Mouse (Mus musculus) kidney, adult 18-20 months (tissue): ENCODE measurements around the gene Gm20388.

Experiments
- DNase-seq: peaks from one replicate; pipeline ENCODE4 v3.0.0; 2021

The Gm20388 gene

DNA sequence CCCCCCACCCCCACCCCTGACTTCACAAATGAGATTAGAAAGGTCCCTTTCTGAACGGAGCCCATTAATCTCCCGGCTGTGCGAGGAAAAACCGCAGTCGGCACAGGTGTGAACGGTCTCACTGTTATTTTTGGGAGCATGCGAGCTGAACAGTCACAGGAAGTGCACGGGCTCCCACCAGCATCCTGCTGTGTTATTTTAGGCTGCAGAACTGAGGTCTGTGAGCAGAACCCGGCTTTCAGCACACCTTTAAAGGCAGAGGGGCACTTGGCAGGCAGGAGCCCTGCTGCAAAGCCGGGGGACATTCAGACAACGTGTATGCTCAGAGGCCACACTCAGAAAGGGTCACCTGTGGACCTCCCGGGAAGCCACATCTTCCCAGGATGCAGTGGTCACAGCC is 1110.8 kb downstream of the Gm20388 start:
- no peak for DNase-seq

DNA sequence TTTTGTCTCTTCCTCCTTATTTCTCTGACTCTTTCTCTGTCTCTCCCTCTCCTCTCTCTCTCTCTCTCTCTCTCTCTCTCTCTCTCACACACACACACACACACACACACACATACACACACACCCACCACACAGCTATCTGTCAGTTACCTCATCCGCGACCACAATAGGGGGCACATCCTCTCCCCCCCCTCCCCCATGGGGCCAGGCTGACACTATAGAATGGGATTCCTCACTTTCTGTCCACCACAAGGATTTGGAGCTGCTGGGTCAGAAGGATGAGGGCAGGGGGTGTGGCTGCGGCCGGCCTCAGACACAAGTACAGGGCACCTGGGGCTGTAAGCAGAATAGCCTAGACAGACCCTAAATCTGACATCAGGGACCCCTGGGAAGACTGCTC is 1112.4 kb downstream of the Gm20388 start:
- no peak for DNase-seq

DNA sequence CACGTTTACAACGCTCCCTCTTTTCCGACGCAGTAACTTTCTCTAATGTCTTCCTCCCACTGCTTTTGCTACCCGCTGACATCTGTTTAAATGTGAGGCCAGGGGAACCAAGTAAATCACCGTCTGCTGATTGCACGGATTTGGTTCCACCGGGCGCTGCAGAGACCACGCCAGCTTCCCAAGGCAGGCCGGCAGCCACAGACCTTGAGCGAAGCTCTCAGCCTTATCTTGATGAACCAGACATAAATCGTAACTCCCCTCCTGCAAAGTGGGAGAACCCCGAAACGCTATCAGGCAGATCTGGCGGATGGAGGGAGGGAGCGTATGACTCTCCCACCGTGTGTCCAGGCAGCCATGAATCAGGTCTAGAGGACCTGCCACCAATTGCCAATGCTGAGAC is 1113.1 kb downstream of the Gm20388 start:
- DNase-seq = no peak

DNA sequence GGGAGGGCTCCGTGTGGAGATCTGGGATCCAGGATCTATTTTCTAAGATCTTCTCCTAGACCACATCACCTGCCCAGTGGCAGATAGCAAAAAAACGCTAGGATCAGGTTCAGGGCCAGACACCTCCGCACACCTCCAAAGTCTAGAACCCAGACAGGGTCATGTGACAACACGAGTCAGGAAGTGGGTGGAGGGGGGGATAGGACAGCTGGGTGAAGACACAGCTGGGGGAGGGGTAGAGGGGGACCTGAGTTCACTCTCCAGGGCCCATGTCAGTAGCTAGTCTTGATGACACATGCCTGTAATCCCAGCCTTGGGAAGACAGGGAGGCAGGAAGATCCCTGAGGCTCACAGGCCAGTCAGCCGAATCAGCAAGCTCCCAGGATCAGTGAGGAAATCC is 1114.8 kb downstream of the Gm20388 start:
- DNase-seq = no peak

DNA sequence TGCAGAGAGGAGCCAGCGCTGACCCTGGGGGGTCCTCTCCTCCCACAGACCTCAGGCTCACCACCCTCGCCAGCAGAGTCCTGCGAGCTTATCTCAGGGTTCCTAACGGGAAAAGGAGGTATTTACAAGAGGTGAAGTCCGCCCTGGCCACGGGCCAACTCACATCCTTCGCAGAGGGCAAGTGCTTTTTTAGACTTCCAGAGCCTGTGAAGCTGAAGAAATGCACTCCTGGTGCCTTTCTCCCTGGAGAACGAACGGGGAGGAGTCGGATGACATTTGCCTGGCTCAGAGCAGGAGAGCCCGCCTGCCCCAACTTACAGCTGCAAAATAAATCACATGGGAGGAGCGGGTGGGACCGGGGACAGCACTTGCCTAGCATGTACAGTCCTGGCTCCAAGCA is 1117.1 kb downstream of the Gm20388 start:
- DNase-seq = peak; percentile 28

DNA sequence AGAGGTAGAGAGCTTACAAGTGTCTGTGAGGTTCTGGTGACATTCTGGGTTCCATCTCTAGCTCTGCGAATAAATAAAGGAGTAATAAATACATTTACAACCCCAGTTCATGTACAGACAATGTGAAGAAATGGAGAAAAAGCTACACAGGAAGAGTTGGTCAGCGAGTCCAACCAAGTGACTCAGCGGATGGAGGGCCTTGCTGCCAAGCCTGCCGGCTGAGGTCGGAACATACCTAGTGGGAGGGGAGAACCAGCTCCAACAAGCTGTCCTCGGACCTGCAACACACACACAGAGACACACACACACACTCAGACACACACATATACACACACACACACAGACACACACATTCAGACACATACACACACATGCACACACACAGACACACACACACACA is 1118.4 kb downstream of the Gm20388 start:
- no peak for DNase-seq

DNA sequence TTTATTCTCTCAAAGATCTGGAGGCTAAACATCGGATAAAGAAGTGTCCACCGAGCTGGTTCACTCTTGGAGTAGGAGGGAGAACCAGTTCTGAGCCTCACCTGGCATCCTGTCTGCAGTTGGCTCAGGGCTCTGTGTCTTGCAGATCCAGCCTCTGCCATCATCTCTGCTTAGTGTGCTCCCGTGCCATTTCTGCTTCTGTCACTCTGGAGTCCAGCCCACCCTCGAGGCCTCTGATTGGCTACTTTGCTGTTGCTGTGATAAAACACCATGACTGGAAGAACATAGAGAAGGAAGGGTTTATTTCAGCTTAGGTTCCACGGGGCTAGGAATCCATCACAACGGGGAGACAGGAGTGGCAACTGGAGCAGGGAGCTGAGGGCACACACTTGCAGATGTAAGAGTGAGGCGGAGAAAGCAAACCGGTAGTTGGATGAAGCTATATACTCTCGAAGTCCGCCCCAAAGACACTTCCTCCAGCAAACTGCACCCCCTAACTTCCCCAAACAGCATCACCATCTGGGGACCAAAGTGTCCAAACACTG is 1119.9 kb downstream of the Gm20388 start:
- no peak for DNase-seq

DNA sequence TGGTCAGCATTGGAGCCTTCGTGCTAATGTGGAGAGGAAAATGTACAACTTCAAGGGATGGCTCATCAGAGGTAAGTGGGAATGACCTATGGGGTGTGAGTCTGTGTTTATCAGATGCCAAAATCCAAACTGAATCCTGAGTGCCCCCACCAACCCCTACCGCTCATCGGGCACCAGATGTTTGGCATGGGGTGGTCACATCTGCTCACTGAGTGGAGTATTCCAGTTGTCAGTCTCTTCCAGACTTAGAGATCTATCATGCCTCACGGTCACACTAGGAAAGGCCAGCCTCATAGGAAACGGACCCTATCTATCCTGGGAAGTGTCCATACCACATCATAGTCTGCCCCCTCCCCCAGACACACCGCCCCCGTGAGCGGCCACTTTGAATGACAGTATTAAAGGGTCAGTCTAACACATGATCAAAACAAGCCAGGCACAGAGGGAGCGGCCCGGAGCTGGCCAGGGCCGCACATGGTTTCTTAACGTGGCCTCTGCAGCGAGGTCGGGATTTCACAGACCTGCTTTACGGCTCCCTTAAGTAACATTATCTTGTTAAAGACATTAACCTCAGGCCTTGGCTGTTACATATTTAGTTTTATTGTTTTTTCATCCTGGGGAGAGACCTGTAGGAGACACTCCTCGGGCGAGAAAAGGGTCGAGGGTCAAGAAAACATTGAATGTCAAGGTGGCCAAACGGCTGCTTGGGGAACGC is 1122.8 kb downstream of the Gm20388 start:
- DNase-seq = no peak

DNA sequence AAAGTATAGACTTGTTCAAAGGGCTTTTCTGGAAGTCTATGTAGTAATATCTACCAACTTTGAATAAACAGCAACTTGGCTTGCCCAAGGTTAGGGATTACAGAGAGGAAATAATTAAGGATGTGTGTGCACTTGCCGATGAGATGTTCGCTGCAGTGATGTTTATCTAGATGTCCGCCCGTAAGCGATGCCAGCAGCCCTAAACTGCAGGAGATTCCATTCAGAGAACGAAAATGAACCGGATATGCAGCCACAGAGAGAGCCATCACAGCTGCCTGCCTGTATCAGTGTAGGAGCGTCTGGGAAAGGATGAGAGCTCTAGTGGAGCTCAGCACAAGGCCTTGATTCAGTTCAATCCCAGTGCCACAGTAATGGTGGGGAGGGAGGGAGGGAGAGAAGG is 1125.0 kb downstream of the Gm20388 start:
- no peak for DNase-seq

DNA sequence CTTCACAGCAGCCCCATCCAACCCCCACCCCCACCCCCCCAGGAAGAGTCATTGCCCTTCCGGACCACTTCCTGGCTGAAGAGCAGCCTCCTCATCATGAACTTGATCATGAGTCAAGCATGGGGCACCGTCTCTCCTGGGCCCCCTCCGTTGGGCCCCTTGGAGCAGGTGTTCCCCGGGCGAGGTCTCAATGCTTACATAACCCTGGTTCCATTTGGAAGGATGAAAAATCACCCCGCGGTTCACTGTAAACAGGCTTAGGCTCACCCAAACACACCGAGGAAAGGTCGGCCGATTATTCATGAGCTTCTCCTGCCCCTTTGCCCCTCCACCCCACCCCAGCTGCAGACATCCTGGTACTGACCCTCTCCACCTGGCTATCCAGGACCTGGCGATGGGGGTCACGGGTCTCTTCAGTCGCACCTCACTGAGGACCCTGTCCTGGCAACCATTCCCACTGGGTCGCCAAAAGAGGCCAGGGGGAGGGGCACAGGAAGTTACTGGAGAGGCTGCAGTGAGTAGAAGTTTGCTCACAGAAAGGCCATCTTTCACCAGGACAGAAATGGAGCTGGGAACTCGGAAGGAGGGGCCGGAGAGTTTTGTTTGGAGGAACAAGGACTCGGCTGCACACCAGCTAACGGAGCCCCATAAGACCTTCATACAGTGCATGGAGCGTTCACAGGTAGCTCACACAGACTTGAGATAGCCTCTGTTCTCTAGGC is 1133.2 kb downstream of the Gm20388 start:
- no peak for DNase-seq

DNA sequence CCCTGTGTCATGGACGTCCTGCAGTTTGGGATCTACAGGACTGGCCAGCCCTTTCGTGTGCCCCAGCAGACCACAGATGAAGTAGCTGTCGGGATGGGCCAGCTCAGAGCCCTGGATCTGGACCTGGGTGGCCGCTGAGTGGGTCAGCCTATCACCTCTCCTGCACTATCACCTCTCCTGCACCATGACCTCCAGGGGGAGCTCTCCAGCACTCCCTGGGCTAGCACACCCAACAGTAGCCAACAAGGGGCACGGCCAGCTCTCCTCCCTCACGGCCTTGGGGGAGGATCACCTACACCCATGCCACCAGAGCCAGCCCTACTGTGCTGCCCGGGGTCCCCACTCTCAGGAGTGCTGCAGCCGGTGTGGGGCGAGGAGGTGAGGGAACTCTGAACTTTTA is 1136.8 kb downstream of the Gm20388 start:
- DNase-seq = no peak

DNA sequence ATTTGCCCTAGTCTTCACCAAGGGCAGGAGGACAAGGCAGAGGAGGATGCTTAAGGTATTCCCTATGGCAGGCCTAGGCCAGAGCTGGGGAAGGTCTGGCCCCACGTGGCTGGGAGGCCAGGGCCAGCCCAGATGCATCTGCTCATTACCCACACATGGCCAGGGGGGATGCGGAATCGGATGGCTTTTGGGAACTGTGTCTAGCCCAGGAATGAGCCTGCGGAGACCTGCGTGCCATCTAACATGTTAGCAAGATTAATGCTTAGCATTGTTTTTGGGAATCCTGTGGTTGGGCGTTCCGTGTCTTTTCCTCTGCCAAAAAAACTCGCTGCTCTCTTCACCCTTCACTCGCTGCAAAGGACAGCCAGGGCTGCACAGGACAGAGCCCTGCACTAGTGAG is 1147.4 kb downstream of the Gm20388 start:
- DNase-seq = no peak

DNA sequence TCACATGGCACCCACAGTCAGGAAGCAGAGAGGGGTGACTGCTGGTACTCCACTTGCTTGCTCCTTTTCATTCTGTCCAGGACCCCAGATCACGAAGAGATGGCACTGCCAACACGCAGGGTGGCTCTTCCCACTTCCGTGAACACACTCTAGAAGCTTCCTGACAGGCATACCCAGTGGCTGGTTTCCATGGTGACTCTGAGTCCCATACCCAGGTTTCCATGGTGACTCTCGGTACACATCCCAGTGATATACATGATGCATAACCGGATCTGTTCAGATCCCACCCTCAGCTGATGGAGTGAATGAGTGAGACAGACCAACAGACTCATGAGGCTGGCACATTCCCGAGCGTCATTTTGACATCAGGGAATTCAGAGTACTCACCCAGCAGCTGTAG is 1148.5 kb downstream of the Gm20388 start:
- no peak for DNase-seq

DNA sequence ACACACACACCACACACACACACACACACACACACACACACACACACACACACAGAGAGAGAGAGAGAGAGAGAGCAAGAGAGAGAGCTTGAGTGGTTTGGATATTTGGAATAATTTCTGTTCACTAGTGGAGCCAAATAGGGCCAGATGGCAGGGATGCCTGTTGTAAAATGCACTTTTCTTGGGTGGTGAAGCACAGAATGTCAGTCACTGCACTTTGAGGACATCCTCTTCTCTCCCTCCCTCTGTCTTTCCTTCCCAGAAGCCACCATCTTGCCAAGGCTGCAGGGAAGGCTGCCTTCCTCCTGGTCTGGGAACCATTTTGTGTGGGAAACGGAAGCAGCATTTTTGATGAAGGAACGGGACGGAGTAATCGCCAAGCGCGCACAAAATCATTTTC is 1151.9 kb downstream of the Gm20388 start:
- DNase-seq = no peak

DNA sequence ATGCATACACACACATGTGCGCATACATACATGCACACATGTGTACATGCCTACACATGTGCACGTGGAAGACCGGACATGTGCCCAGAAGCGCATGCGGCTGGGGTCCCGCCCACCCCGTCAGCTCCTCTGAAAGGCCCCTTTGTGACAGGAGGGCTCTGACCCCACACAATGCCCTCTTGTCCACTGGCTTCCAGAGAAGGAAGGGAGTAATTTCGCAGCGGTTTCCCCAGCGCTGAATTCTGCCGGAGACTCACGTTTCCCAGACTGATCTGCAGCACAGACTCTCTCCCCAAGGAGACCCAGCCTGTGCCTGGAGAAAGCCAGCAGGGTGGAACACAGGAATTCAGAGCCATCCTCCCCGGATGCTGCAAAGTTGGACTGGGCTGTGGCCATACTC is 1153.0 kb downstream of the Gm20388 start:
- DNase-seq = no peak

DNA sequence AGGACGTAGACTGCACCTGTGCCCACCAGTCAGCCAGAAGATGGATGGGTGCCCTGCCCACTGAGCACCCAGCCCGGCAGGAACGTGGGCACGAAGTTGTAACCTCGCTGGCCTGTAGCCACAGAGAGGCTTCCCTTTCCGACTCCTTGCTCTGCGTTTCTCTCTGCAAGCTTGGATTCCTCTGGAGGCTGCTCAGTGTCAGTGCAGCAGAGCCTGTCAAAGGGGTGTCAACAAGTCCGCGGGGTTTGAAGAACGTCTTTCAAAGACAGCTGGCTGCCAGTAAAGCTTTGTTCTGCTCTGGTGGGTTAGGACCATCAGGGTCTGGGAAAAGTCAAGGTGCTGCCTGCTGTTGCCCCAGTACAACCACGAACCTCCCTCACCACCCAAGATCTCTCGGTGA is 1160.8 kb downstream of the Gm20388 start:
- DNase-seq = no peak

DNA sequence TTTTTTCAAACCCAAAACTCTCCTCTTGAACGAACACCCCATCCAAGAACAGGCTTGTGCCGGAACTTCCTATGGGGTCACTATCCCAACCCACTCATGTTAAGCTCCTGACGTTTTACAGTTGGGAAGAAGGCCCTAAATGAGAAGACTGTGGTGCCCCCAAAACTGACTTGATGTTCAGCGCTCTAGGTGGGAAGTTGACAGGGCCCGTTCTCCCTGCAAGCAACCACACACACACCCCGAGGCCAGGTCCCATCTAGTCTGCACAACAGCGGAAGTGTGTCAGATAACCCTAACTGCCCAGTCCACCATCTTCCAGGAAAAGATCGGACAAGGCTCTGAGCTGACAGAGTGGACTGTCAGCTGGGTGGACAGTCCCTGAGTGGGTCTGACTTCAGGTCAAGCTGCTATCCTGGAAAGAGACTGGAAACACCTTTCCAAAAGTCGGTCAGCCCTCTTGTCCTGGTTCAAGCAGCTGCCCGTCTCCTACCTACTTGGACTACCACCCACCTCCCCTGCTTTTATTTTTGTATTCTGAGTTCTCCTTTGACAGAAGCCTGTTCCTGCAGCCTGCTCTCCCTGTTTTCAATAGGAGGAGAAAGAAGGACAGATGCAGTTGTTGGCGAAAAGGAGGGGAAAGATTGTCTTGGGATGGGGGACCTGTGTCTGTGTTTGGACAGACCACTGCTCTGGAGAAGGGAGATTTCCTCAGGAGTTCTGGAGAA is 1161.9 kb downstream of the Gm20388 start:
- DNase-seq = no peak

DNA sequence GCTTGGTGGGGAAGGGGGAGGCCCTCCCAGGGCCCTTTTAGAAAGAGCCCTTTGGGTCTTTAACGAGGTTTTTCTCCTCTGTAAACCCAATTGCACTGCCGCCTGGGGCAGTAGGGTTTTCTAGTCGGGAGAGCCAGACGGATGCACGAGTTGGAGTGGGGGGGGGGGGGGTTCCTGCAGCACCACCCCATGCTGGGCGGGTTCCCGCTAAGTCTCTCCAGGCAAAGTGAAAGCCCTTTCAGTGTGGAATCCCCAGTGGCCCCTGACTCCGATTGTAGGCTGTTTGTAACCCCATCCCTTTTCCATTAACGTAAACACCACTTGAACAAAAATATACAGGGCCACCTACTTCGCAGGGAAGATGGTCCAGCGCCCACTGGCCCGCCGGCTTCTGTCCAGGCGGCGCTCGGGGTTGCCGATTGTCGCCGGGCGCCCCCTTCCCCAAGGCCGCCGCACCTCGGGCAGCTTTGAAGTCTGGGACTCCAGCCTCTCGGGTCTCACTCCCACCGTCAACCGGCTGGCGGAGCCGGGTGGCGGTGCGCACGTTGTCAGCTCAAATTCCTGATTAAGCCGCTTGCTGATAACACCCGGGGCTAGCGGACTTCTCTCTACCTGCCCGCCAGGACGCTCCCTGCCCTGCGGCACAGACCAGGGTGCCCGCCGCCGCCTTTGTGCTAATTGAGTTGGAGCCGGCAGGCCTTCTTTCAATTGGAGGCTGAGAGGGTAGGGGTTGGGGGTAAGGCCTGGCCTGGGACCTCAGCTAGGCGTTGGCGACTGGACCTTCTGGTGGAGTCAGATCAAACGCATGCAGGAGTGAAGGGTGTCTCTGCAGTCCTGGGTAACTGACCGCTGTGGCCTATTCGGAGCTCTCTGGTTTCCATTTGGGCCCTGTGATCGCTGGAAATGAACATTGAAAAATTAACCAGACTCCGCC is 1162.8 kb downstream of the Gm20388 start:
- DNase-seq = no peak

DNA sequence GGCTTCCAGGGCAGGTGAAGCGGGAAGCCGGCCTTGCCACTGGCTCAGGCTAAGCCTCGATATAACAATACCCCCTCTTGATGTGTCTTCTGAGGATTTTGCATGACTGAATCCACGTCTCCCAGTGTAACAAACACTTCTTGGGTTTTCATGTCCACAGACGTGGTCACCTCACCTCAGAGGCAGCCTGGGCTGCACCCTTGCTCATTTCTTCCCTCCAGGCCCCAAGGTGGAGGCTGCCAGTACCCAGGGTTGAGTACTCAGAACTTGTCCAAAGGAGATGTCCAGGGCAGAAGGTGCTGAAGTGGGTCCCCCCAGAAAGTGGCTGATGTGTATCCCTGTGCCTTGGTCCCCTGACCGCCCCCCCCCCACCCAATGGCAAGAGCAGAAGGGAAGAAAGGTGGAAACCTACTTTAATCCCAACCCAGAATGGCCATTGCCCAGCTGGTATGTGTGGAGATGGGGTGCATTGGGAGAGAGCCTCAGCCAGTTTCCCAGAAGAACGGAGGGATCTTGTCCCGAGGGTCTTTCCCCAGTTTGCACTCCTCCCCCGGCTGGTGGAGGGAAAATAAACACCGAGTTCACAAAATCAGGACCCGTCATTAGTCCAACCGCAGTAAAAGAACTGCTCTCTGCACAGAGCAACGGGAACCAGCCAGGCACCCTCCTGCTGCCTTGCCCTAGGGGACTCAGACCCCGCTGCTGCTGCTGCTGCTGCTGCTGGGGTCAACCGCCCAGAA is 1163.6 kb downstream of the Gm20388 start:
- no peak for DNase-seq

DNA sequence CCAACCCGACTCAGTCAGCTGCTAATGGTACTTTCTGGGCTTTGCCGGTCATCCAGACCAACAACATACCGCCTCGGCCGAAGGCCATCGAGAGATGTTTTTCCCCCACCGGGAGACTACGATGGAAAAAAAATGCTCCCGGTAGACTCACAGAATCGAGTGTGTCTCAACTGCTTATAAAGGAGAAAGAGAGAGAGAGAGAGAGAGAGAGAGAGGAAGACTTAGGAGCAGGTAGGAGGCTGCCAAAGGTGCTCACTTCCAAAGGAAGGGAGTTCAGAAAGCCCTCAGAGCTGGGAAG is 1164.2 kb downstream of the Gm20388 start:
- no peak for DNase-seq

DNA sequence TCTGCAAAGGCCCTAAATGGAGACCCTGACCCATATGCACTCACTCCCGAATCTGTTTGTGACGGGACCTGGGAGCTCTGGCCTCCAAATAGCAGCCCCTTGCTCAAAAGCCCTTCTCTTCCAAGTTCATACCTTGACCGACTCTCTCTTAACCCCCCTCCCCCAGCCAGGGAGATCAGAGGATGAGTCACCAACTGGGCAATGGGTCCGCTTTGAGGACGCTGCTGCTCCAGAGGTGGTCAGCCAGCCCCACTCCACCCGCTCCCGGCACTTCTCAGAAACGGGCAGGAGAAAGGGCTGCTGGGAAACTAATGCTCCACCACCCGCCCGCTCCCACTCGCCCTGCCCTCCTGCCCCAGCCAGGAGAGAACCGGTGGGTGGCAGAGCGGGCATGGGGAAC is 1165.3 kb downstream of the Gm20388 start:
- DNase-seq = no peak

DNA sequence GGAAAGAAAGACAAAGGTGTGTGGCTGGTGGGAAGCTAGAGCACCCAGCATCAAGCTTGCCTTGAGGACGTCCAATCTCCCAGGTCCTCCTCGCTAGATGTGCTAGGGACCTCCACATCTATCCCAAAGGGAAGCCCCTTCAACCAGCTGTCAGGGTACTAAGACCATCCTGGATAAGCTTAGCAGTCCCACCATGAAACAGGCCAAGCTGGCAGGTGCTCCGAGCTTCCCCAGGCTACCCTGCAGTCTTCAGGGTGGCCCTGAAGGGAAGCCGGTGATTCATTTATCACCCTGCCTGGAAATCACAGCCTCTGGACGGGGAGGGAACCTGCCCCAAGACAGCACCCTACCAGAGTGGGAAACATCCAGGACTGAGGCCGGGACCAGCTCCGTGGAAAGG is 1165.9 kb downstream of the Gm20388 start:
- DNase-seq = no peak
